Mouse (Mus musculus): ENCODE data around the gene Bpifa6. TPM values are rescaled to one million over a fixed set of nuclear protein-coding genes. Genes with fewer than 3 reads are reported as not detected.

Gene Bpifa6
- polyA plus RNA-seq (2012; ENCODE audit: low replicate concordance), result not detected in 2 replicates

DNA sequence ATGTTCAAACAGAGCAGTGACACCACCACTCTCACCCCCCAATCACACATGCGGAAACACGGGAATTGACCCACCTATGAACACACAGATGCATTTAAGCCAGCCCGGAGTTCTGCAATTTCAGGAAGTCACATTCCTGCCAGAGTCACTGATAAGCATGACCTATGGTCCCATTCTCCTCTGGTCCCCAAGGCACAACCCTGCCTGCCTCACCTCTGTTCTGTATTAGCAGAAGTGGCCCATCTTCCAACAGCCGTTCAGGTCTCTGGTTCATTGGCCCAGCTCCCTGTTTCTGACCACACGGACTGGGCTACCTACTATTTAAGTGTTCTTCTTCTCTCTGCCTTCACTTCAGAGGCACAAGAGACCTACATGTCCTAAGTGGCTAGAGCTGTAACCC, at the start of gene Bpifa6:
TSS of gene Bpifa6 (plus strand) at position 364 of the 400 bp plus-strand sequence.

DNA sequence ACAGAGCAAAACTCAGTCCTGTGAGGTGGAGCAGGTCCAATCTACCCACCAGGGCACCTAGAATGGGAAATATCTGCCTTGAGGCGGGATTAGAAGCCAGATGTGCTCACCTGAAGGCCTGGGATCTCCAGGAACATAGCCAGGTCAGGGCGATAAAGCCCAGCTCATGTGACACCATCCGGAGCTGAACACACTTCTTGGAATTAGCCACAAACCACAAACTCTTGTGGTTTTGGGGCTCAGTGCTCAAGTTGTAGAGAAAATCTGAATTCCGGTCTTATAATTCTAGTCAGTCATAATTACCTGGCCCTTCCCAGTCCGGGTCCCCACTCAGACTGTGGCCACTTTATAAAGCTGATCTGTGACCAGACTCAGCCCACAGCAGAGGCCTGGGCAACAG, 36.9 kb upstream of the Bpifa6 start, which contains the start of gene Bpifb4:
TSS of gene Bpifb4 (plus strand) at position 370 of the 400 bp plus-strand sequence.

DNA sequence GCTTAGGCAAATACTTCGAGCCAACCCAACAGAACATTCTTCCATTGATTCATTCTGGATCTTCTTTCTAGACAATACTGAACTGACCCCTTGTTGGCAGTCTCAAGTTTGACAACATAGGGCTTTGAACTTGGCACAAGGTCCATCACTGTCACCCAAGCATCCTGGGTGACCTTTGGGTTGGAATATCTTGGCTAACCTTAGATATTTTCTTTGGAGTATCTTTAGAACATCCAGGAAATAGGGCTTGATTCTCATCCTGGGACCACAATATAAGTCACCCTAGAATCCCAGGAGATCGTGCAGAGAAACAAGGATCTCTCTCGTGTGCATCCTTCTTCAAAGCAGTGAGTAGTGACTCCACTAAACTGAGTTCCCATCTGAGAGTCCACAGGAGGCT, 33.2 kb downstream of the Bpifa6 start, which contains the start of gene Bpifa2:
TSS of gene Bpifa2 (plus strand) at position 301 of the 400 bp plus-strand sequence.

Other genes with a start within 250 kb of the Bpifa6 start
- 2.0 and 4.0 TPM in 2 replicates for gene Mapre1, start 233.7 kb upstream of the Bpifa6 start, polyA plus RNA-seq (2012; ENCODE audit: low replicate concordance)
- 0.30 and 0.46 TPM in 2 replicates for gene Efcab8, start 195.0 kb upstream of the Bpifa6 start, polyA plus RNA-seq (2012; ENCODE audit: low replicate concordance)
- gene Sun5, start 103.9 kb upstream of the Bpifa6 start, polyA plus RNA-seq (2012; ENCODE audit: low replicate concordance), result not detected in 2 replicates
- not detected in 2 replicates for gene Bpifb2, start 99.9 kb upstream of the Bpifa6 start, polyA plus RNA-seq (2012; ENCODE audit: low replicate concordance)
- gene Bpifb6, start 74.6 kb upstream of the Bpifa6 start, polyA plus RNA-seq (2012; ENCODE audit: low replicate concordance), result not detected in 2 replicates
- not detected in 2 replicates for gene Bpifb3, start 56.7 kb upstream of the Bpifa6 start, polyA plus RNA-seq (2012; ENCODE audit: low replicate concordance)
- gene Bpifb4, start 36.7 kb upstream of the Bpifa6 start, polyA plus RNA-seq (2012; ENCODE audit: low replicate concordance), result not detected in 2 replicates
- gene Bpifa2, start 33.3 kb downstream of the Bpifa6 start, polyA plus RNA-seq (2012; ENCODE audit: low replicate concordance), result not detected in 2 replicates
- not detected in 2 replicates for gene Bpifa3, start 155.4 kb downstream of the Bpifa6 start, polyA plus RNA-seq (2012; ENCODE audit: low replicate concordance)
- gene Bpifa1, start 167.9 kb downstream of the Bpifa6 start, polyA plus RNA-seq (2012; ENCODE audit: low replicate concordance), result not detected in 2 replicates
- gene Bpifa5, start 187.7 kb downstream of the Bpifa6 start, polyA plus RNA-seq (2012; ENCODE audit: low replicate concordance), result not detected in 2 replicates
- not detected in 2 replicates for gene Bpifb1, start 215.9 kb downstream of the Bpifa6 start, polyA plus RNA-seq (2012; ENCODE audit: low replicate concordance)
- gene Bpifb5, start 248.8 kb downstream of the Bpifa6 start, polyA plus RNA-seq (2012; ENCODE audit: low replicate concordance), result not detected in 2 replicates

All from hematopoietic multipotent progenitor cell, adult 10-12 weeks (in vitro differentiated cells).